Mouse (Mus musculus) fibroblast of lung, adult 2 months (primary cell): ENCODE measurements at regions not wholly inside any gene's neighbourhood (a gene's known extent, or its start where the extent isn't known, plus 50 kb on each side); places are given as distances from the start of the nearest gene placed in this dataset.

Experiments used
- DNase-seq: peaks from one replicate; pipeline ENCODE4 v3.0.0-alpha.2; 2011; ENCODE audit warnings: low read depth

GRCm38 (mm10) chr2:54154501-54155183, 69.3 kb upstream of the Rprm start:
- DNase-seq = no peak

GRCm38 (mm10) chr2:54158689-54159630, 73.6 kb upstream of the Rprm start:
- no peak for DNase-seq

- no peak for DNase-seq
Measured at GRCm38 (mm10) chr2:54177549-54177948, 92.2 kb upstream of the Rprm start.

- DNase-seq = no peak
Measured at GRCm38 (mm10) chr2:54190828-54191227, 105.5 kb upstream of the Rprm start.

GRCm38 (mm10) chr2:54198343-54198742, 113.0 kb upstream of the Rprm start:
- DNase-seq = no peak

- no peak for DNase-seq
Measured at GRCm38 (mm10) chr2:54215597-54215996, 130.2 kb upstream of the Rprm start.

- DNase-seq = no peak
Measured at GRCm38 (mm10) chr2:54228613-54229012, 143.3 kb upstream of the Rprm start.

- no peak for DNase-seq
Measured at GRCm38 (mm10) chr2:54229016-54229415, 143.7 kb upstream of the Rprm start.

- no peak for DNase-seq
Measured at GRCm38 (mm10) chr2:54236760-54237159, 151.4 kb upstream of the Rprm start.

GRCm38 (mm10) chr2:54237192-54237591, 151.8 kb upstream of the Rprm start:
- DNase-seq = no peak

- DNase-seq = no peak
Measured at GRCm38 (mm10) chr2:54264773-54265452, 171.2 kb upstream of the Galnt13 start.

GRCm38 (mm10) chr2:54265453-54265823, 170.7 kb upstream of the Galnt13 start:
- DNase-seq = no peak

GRCm38 (mm10) chr2:54281966-54282365, 154.2 kb upstream of the Galnt13 start:
- peak; percentile 34 for DNase-seq

- peak; percentile 44 for DNase-seq
Measured at GRCm38 (mm10) chr2:54283876-54284275, 152.2 kb upstream of the Galnt13 start.

- no peak for DNase-seq
Measured at GRCm38 (mm10) chr2:54305473-54305872, 130.6 kb upstream of the Galnt13 start.

- DNase-seq = no peak
Measured at GRCm38 (mm10) chr2:54318559-54318958, 117.6 kb upstream of the Galnt13 start.

GRCm38 (mm10) chr2:54366963-54367362, 69.2 kb upstream of the Galnt13 start:
- DNase-seq = no peak

GRCm38 (mm10) chr2:54379279-54379678, 56.8 kb upstream of the Galnt13 start:
- no peak for DNase-seq
